ENCODE assay signal across 9 mouse cellular contexts in the genomic region with DNA sequence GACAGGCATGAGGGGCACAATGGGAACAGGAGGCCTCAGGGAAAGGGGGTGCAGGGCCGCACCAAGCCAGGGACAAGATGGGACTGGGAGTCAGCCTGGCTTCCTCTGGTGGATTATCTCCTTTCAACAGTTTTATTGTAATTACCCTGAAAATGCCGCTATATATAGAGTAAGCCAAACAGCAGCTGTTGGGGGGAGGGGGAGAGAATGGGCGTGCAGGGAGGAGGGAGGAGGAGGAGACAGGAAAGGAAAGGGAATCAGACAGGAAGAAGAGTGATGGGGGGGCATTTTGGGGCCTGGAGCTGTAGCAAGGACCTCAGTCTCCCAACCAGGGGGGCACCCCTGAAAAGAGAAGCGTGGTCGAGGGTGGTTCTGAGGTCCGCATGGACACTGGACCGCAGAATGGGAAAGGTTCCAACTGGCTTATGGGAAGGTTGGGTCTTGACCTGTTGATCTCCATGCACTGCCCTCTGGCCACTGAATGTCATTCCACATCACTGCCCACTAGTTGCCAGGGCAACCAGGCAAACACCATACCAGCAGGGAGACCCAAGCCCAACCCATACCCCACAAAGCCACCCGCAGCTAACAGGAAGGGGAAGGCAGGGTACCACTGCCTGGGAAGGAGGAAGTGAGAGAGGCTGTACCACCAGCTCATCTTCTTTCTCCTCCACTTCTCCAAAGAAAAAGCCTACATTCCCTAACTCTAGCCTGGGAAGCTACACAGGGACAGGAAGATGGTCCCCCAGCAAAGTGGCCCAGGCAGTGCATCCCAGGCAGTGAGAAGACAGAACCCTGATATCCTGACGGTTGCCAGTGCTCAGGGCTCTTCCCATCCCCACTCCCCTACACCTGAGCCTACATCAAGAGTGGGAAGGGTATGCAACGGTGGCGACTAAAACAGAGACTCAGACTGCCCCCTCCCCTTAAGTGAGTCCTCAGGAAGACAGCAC. TPM values are rescaled to one million over a fixed set of nuclear protein-coding genes. Genes with fewer than 3 reads are reported as not detected.
DNase-seq lines count a peak whose midpoint lies in the region; ATAC-seq lines count a peak whose summit lies in the region.
"Had no signal": no experiment of that assay in that cellular context is flagged by ENCODE, and none has a peak within 500 bp of the region (broad histone marks: within the 10 kb centered on the region; RNA-seq: fewer than 3 reads in every experiment).

No protein-coding gene starts in this region.

- WGBS in embryonic facial prominence, embryonic 14.5 days = 38% methylated on average over 10 of the region's 11 CpGs
- 41% methylated on average over 11 of the region's 11 CpGs for WGBS in intestine, embryonic 15.5 days
- 25% methylated on average over 11 of the region's 11 CpGs for WGBS in midbrain, embryonic 10.5 days

- H3K9me3 ChIP-seq in embryonic facial prominence, embryonic 14.5 days (ENCODE audit: control insufficient read depth, low read length) = no peaks in the 10 kb centered on the region
- no peaks in the 10 kb centered on the region for H3K9me3 ChIP-seq in intestine, embryonic 15.5 days
- H3K9me3 ChIP-seq in midbrain, embryonic 10.5 days (replicated peaks) = no peaks in the 10 kb centered on the region
- H3K9me3 ChIP-seq: hindbrain, embryonic 15.5 days had no signal

- no peaks in the 10 kb centered on the region for H3K27me3 ChIP-seq in embryonic facial prominence, embryonic 14.5 days (replicated peaks; ENCODE audit: control insufficient read depth, insufficient read depth, low read length)
- no peaks in the 10 kb centered on the region for H3K27me3 ChIP-seq in intestine, embryonic 15.5 days (replicated peaks)
- 0 out of 2 replicates have a peak, but pooled peaks cover 5% of the 10 kb centered on the region for H3K27me3 ChIP-seq in midbrain, embryonic 10.5 days (ENCODE audit: low read depth, poor library complexity, severe bottlenecking)
- H3K27me3 ChIP-seq: hindbrain, embryonic 15.5 days had no signal

- peak; percentile 58 to 74 for DNase-seq in left cerebral cortex, postnatal 14 days (ENCODE audit: low spot score in 2 of 2)
- DNase-seq in left cerebral cortex, adult 18-20 months (ENCODE audit: low spot score in 2 of 2) = no peak
- peak; percentile 82 for DNase-seq in embryonic facial prominence, embryonic 14.5 days (ENCODE audit: low spot score)
- peak; percentile 84 for DNase-seq in midbrain, embryonic 10.5 days (ENCODE audit: low spot score)
- DNase-seq in cerebellum, postnatal 36 days = no peak
- no peak for DNase-seq in urinary bladder, postnatal 4 days (ENCODE audit: low spot score in 2 of 2)
- DNase-seq in ovary, postnatal 14 days (ENCODE audit: low spot score) = no peak

- H3K4me3 ChIP-seq in embryonic facial prominence, embryonic 14.5 days (ENCODE audit: low read depth, low read length) = no peak overlapping the region
- H3K4me3 ChIP-seq in intestine, embryonic 15.5 days (replicated peaks) = no peak overlapping the region
- peak overlapping the region; percentile 37 for H3K4me3 ChIP-seq in midbrain, embryonic 10.5 days
- H3K4me3 ChIP-seq: hindbrain, embryonic 15.5 days had no signal

- H3K9ac ChIP-seq in embryonic facial prominence, embryonic 14.5 days (ENCODE audit: low read depth, low read length) = no peak overlapping the region
- no peak overlapping the region for H3K9ac ChIP-seq in intestine, embryonic 15.5 days
- H3K9ac ChIP-seq: hindbrain, embryonic 15.5 days had no signal

- intact Hi-C loops in left cerebral cortex, postnatal 14 days (cut with DNase I) = no loop called here

- H3K4me2 ChIP-seq in embryonic facial prominence, embryonic 14.5 days (ENCODE audit: low read depth, low read length) = peak overlapping the region; percentile 8
- peak overlapping the region; percentile 26; the same call in 1 of the 2 replicates for H3K4me2 ChIP-seq in intestine, embryonic 15.5 days (replicated peaks)
- H3K4me2 ChIP-seq: hindbrain, embryonic 15.5 days had no signal

- ATAC-seq in embryonic facial prominence, embryonic 14.5 days (ENCODE audit: low read depth) = peak; percentile 42; the same call in 1 of the 2 replicates
- ATAC-seq in intestine, embryonic 15.5 days = peak; percentile 27

- peaks cover 35% of the 10 kb centered on the region for H3K36me3 ChIP-seq in embryonic facial prominence, embryonic 14.5 days (ENCODE audit: control insufficient read depth, insufficient read depth, low read length)
- peaks cover 22% of the 10 kb centered on the region for H3K36me3 ChIP-seq in intestine, embryonic 15.5 days
- H3K36me3 ChIP-seq in midbrain, embryonic 10.5 days = peaks cover 44% of the 10 kb centered on the region

- peak overlapping the region; percentile 45 for H3K27ac ChIP-seq in embryonic facial prominence, embryonic 14.5 days (replicated peaks; ENCODE audit: low read depth, low read length)
- H3K27ac ChIP-seq in intestine, embryonic 15.5 days = peak overlapping the region; percentile 25
- peak overlapping the region; percentile 84 for H3K27ac ChIP-seq in midbrain, embryonic 10.5 days (replicated peaks)
- H3K27ac ChIP-seq: hindbrain, embryonic 15.5 days had no signal

- peaks cover 26% of the 10 kb centered on the region for H3K4me1 ChIP-seq in embryonic facial prominence, embryonic 14.5 days (ENCODE audit: control insufficient read depth, insufficient read depth, low read length)
- peaks cover 46% of the 10 kb centered on the region for H3K4me1 ChIP-seq in intestine, embryonic 15.5 days (replicated peaks)
- H3K4me1 ChIP-seq in midbrain, embryonic 10.5 days = peaks cover 55% of the 10 kb centered on the region

RNA-seq across cellular contexts. Expression of a gene that starts 18.7 kb away (rescaled TPM):
- 10 to 100 TPM; 45.5 to 49.1 TPM for total RNA-seq in left cerebral cortex, postnatal 14 days (2021)
- total RNA-seq in left cerebral cortex, adult 18-20 months (2021) = 10 to 100 TPM; 67.9 to 68.2 TPM
- 27.9 and 29.3 TPM in 2 replicates for polyA plus RNA-seq in embryonic facial prominence, embryonic 14.5 days (2014; fragmentation: Nextera tagmentation; extraction: Ambion mirVana)
- polyA plus RNA-seq in intestine, embryonic 15.5 days (2015; fragmentation: Nextera tagmentation; extraction: Ambion mirVana) = 31.1 and 33.9 TPM in 2 replicates
- 39.1 and 41.5 TPM in 2 replicates for polyA plus RNA-seq in midbrain, embryonic 10.5 days (2016; fragmentation: Nextera tagmentation; extraction: Ambion mirVana)

RNA-seq across cellular contexts. Expression of a gene that starts 21.9 kb away (rescaled TPM):
- total RNA-seq in left cerebral cortex, postnatal 14 days (2021) = 100 to 1,000 TPM; 194 to 197 TPM
- total RNA-seq in left cerebral cortex, adult 18-20 months (2021) = 100 to 1,000 TPM; 298 to 303 TPM
- polyA plus RNA-seq in embryonic facial prominence, embryonic 14.5 days (2014; fragmentation: Nextera tagmentation; extraction: Ambion mirVana) = 44.0 and 47.2 TPM in 2 replicates
- 54.3 and 62.8 TPM in 2 replicates for polyA plus RNA-seq in intestine, embryonic 15.5 days (2015; fragmentation: Nextera tagmentation; extraction: Ambion mirVana)
- polyA plus RNA-seq in midbrain, embryonic 10.5 days (2016; fragmentation: Nextera tagmentation; extraction: Ambion mirVana) = 57.3 and 68.9 TPM in 2 replicates

RNA-seq across cellular contexts. Expression of a gene that starts 23.0 kb away (rescaled TPM):
- 10 to 100 TPM; 60.5 to 65.2 TPM for total RNA-seq in left cerebral cortex, postnatal 14 days (2021)
- 10 to 100 TPM; 55.0 to 64.2 TPM for total RNA-seq in left cerebral cortex, adult 18-20 months (2021)
- 92.9 and 98.4 TPM in 2 replicates for polyA plus RNA-seq in embryonic facial prominence, embryonic 14.5 days (2014; fragmentation: Nextera tagmentation; extraction: Ambion mirVana)
- polyA plus RNA-seq in intestine, embryonic 15.5 days (2015; fragmentation: Nextera tagmentation; extraction: Ambion mirVana) = 118 and 140 TPM in 2 replicates
- 141 and 144 TPM in 2 replicates for polyA plus RNA-seq in midbrain, embryonic 10.5 days (2016; fragmentation: Nextera tagmentation; extraction: Ambion mirVana)

RNA-seq across cellular contexts. Expression of a gene that starts 40.6 kb away (rescaled TPM):
- under 1 TPM; 0.46 to 0.63 TPM for total RNA-seq in left cerebral cortex, postnatal 14 days (2021)
- 1 to 10 TPM; 1.0 to 2.3 TPM for total RNA-seq in left cerebral cortex, adult 18-20 months (2021)
- polyA plus RNA-seq in embryonic facial prominence, embryonic 14.5 days (2014; fragmentation: Nextera tagmentation; extraction: Ambion mirVana) = 11.7 and 12.6 TPM in 2 replicates
- 13.1 and 13.5 TPM in 2 replicates for polyA plus RNA-seq in intestine, embryonic 15.5 days (2015; fragmentation: Nextera tagmentation; extraction: Ambion mirVana)
- polyA plus RNA-seq in midbrain, embryonic 10.5 days (2016; fragmentation: Nextera tagmentation; extraction: Ambion mirVana) = 25.8 and 27.3 TPM in 2 replicates

RNA-seq across cellular contexts. Expression of a gene that starts 51.9 kb away (rescaled TPM):
- 10 to 100 TPM; 27.0 to 30.3 TPM for total RNA-seq in left cerebral cortex, postnatal 14 days (2021)
- total RNA-seq in left cerebral cortex, adult 18-20 months (2021) = 10 to 100 TPM; 24.6 to 25.3 TPM
- 30.0 and 31.1 TPM in 2 replicates for polyA plus RNA-seq in embryonic facial prominence, embryonic 14.5 days (2014; fragmentation: Nextera tagmentation; extraction: Ambion mirVana)
- polyA plus RNA-seq in intestine, embryonic 15.5 days (2015; fragmentation: Nextera tagmentation; extraction: Ambion mirVana) = 23.8 and 26.4 TPM in 2 replicates
- 40.4 and 42.3 TPM in 2 replicates for polyA plus RNA-seq in midbrain, embryonic 10.5 days (2016; fragmentation: Nextera tagmentation; extraction: Ambion mirVana)

Comparison
In these comparisons a context has a peak if more than half of its experiments do, and no peak if none do; other contexts are left out.
1. DNase-seq: peak in left cerebral cortex, postnatal 14 days (2 of 2), embryonic facial prominence, embryonic 14.5 days (single experiment) and midbrain, embryonic 10.5 days (single experiment); none in left cerebral cortex, adult 18-20 months (0 of 2), cerebellum, postnatal 36 days (0 of 2), urinary bladder, postnatal 4 days (0 of 2) and ovary, postnatal 14 days (single experiment).
2. H3K27ac ChIP-seq: peak in every context shown above with its lines; median percentile 84 in midbrain, embryonic 10.5 days; 45 in embryonic facial prominence, embryonic 14.5 days; 25 in intestine, embryonic 15.5 days.